Mouse (Mus musculus): ENCODE results near the gene Mbnl1. TPM values are rescaled to one million over a fixed set of nuclear protein-coding genes. Genes with fewer than 3 reads are reported as not detected.
"Not testable (repeated sequence)": the region's sequence is repeated elsewhere in the genome, so short reads cannot be mapped to it uniquely, and the experiment has no call there.

The Mbnl1 gene
- total and polyA plus RNA-seq, 3 experiments: 174 to 332 (median 249) TPM

DNA sequence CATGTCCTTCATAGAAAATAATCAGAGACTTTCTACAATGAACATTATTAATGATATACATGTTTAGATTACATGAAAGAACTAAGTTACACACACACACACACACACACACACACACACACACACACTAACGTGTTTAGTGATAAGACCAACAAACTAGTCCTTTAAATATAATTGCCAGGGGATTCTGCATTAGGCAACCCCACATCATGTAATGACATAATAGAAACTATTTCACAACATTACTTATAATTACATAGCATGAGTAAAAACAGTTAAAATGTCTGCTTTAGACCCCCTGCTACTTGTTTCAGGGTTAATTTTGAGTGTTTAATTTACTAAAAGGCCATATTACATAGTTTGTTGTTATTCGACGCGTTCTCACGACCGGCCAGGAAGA is 16.9 kb downstream of the Mbnl1 start:
- Histone ChIP-seq H3K79me2 (replicated peaks; ENCODE audit: control insufficient read depth, extremely low read depth, insufficient read depth, poor library complexity, severe bottlenecking) (peaks cover 37% of the 10 kb centered on the region), H3K36me3 (replicated peaks in 1 of 2; ENCODE audit: control insufficient read depth in 1 of 2, insufficient read depth in 1 of 2, low read length in 1 of 2) (peaks cover 5 to 20% of the 10 kb centered on the region in 2 experiments), H3K9ac (ENCODE audit: insufficient read depth, low read depth) (no peak overlapping the region), H3K4me1 (ENCODE audit: control insufficient read depth in 1 of 2, insufficient read depth in 2 of 2) (peaks cover 0 to 21% of the 10 kb centered on the region in 2 experiments; a peak in 2 of 4 replicates), H3K4me2 (ENCODE audit: insufficient read depth, low read depth, poor library complexity, severe bottlenecking) (no peak overlapping the region), H3K9me3 (replicated peaks; ENCODE audit: low read length) (peaks cover 2% of the 10 kb centered on the region), H3K27ac (ENCODE audit: insufficient read depth, low read depth) (no peak overlapping the region), H3K4me3 (replicated peaks in 1 of 3; ENCODE audit: low read depth in 2 of 3, low read length in 2 of 3, poor library complexity in 1 of 3) (no peak overlapping the region), H3K27me3 (replicated peaks) (no peaks in the 10 kb centered on the region)
- no peak for TF ChIP-seq POLR2A (IDR thresholded peaks at IDR 0.05; ENCODE audit: low read depth, low read length)
- no peak for TF ChIP-seq HCFC1 (IDR thresholded peaks at IDR 0.05; ENCODE audit: low read depth, low read length)
- TF ChIP-seq ETS1 (conservative IDR thresholded peaks at IDR 0.05; ENCODE audit: low read depth, low read length): no peak
- TF ChIP-seq MAFK (IDR thresholded peaks at IDR 0.05; ENCODE audit: insufficient replicate concordance, low read length): no peak
- no peak for TF ChIP-seq USF1 (IDR thresholded peaks at IDR 0.05; ENCODE audit: low read depth, low read length)
- TF ChIP-seq SIN3A (IDR thresholded peaks at IDR 0.05; ENCODE audit: low read length): no peak
- TF ChIP-seq RAD21 (IDR thresholded peaks at IDR 0.05; ENCODE audit: low read depth, low read length): no peak
- no peak for TF ChIP-seq MEF2A (IDR thresholded peaks at IDR 0.05; ENCODE audit: borderline replicate concordance, low read depth, low read length)
- no peak for TF ChIP-seq CHD2 (IDR thresholded peaks at IDR 0.05; ENCODE audit: low read length)
- no peak for TF ChIP-seq RCOR1 (conservative IDR thresholded peaks at IDR 0.05; ENCODE audit: low read depth, low read length)
- no peak for TF ChIP-seq CTCF (conservative IDR thresholded peaks at IDR 0.05 in 1 of 2, IDR thresholded peaks at IDR 0.05 in 1 of 2; ENCODE audit: low read depth in 2 of 2, low read length in 2 of 2)
- TF ChIP-seq JUN (IDR thresholded peaks at IDR 0.05; ENCODE audit: insufficient read depth, low read depth, low read length): no peak
- no peak for TF ChIP-seq PAX5 (IDR thresholded peaks at IDR 0.05; ENCODE audit: low read length)
- TF ChIP-seq GABPA (IDR thresholded peaks at IDR 0.05; ENCODE audit: insufficient replicate concordance, low read depth, low read length): no peak
- no peak for TF ChIP-seq KAT2A (IDR thresholded peaks at IDR 0.05; ENCODE audit: insufficient replicate concordance, low read length)
- no peak for TF ChIP-seq USF2 (conservative IDR thresholded peaks at IDR 0.05; ENCODE audit: low read depth, low read length)
- TF ChIP-seq CHD1 (IDR thresholded peaks at IDR 0.05; ENCODE audit: low read depth, low read length): no peak
- TF ChIP-seq NELFE (IDR thresholded peaks at IDR 0.05; ENCODE audit: low read depth, low read length): no peak
- no peak for TF ChIP-seq ZKSCAN1 (IDR thresholded peaks at IDR 0.05; ENCODE audit: borderline replicate concordance, low read depth, low read length)
- DNase-seq (ENCODE audit: extremely low read depth): no peak
- dilution Hi-C loops (cut with MboI; ENCODE audit: extremely low pct_ligation_motif_present, extremely low pct_unique_long_range_greater_than_20kb, low sequenced_read_pairs): no loop called here
- in situ Hi-C loops (cut with MboI; ENCODE audit: low pct_ligation_motif_present, low pct_unique_long_range_greater_than_20kb, low sequenced_read_pairs): no loop called here

GRCm38 (mm10) chr3:60494774-60495535 is 22.3 kb downstream of the Mbnl1 start:
- not testable (repeated sequence) for H3K27ac ChIP-seq (ENCODE audit: insufficient read depth, low read depth)

More at GRCm38 (mm10) chr3:60494774-60495535, 22.3 kb downstream of the Mbnl1 start:
- dilution Hi-C loops (cut with MboI; ENCODE audit: extremely low pct_ligation_motif_present, extremely low pct_unique_long_range_greater_than_20kb, low sequenced_read_pairs); in situ Hi-C loops (cut with MboI; ENCODE audit: low pct_ligation_motif_present, low pct_unique_long_range_greater_than_20kb, low sequenced_read_pairs); H3K9me3 ChIP-seq (replicated peaks; ENCODE audit: low read length); DNase-seq (ENCODE audit: extremely low read depth); H3K9ac ChIP-seq (ENCODE audit: insufficient read depth, low read depth); H3K4me2 ChIP-seq (ENCODE audit: insufficient read depth, low read depth, poor library complexity, severe bottlenecking); H3K4me3 ChIP-seq (replicated peaks in 1 of 3; ENCODE audit: low read depth in 2 of 3, low read length in 2 of 3, poor library complexity in 1 of 3); H3K27me3 ChIP-seq (replicated peaks): not testable (repeated sequence)
- peaks cover 32% of the 10 kb centered on the region for H3K79me2 ChIP-seq (replicated peaks; ENCODE audit: control insufficient read depth, extremely low read depth, insufficient read depth, poor library complexity, severe bottlenecking)
- H3K36me3 ChIP-seq (replicated peaks in 1 of 2; ENCODE audit: control insufficient read depth in 1 of 2, insufficient read depth in 1 of 2, low read length in 1 of 2): peaks cover 2 to 13% of the 10 kb centered on the region in 2 experiments
- peaks cover 6 to 43% of the 10 kb centered on the region in 2 experiments for H3K4me1 ChIP-seq (ENCODE audit: control insufficient read depth in 1 of 2, insufficient read depth in 2 of 2)

Data from CH12.LX (cell line).